Mouse (Mus musculus) neural tube, embryonic 13.5 days (tissue): Measurements from ENCODE around the gene Mia2. TPM values are rescaled to one million over a fixed set of nuclear protein-coding genes. Genes with fewer than 3 reads are reported as not detected.

ENCODE experiments used
- ATAC-seq: fragments of 200-750 bp; cut with Nextera tagmentation; 2 replicates; pipeline ENCODE4 v1.8.0; 2017; ENCODE audit warnings: low read depth, mild to moderate bottlenecking, moderate TSS enrichment, moderate library complexity
- H3K27ac ChIP-seq: fragments of 300-500 bp; sonication (generic); replicated peaks from 2 replicates; pipeline ENCODE4 v1.5.1; 2015; ENCODE audit warnings: moderate library complexity, mild to moderate bottlenecking, inconsistent platforms
- H3K27me3 ChIP-seq: fragments of 300-500 bp; sonication (generic); 2 replicates; pipeline ENCODE4 v1.6.1; 2015; ENCODE audit warnings: mild to moderate bottlenecking, inconsistent platforms
- H3K36me3 ChIP-seq: fragments of 300-500 bp; sonication (generic); 2 replicates; pipeline ENCODE4 v1.6.1; 2015; ENCODE audit warnings: mild to moderate bottlenecking, inconsistent platforms
- H3K4me1 ChIP-seq: fragments of 300-500 bp; sonication (generic); replicated peaks from 2 replicates; pipeline ENCODE4 v1.6.1; 2015; ENCODE audit warnings: inconsistent platforms
- H3K4me2 ChIP-seq: fragments of 300-500 bp; sonication (generic); 2 replicates; pipeline ENCODE4 v1.6.1; 2015; ENCODE audit warnings: inconsistent platforms, mild to moderate bottlenecking, moderate library complexity
- H3K4me3 ChIP-seq: fragments of 300-500 bp; sonication (generic); 2 replicates; pipeline ENCODE4 v1.5.1; 2015; ENCODE audit warnings: mild to moderate bottlenecking, inconsistent platforms
- H3K9ac ChIP-seq: fragments of 300-500 bp; sonication (generic); 2 replicates; pipeline ENCODE4 v1.6.1; 2015; ENCODE audit warnings: moderate library complexity, mild to moderate bottlenecking, inconsistent platforms
- H3K9me3 ChIP-seq: fragments of 300-500 bp; sonication (generic); 2 replicates; pipeline ENCODE4 v1.6.1; 2016; ENCODE audit warnings: inconsistent platforms
- WGBS: fragments of 180-500 bp; shearing (Covaris S2); methylation state at CpG from one replicate; pipeline ENCODE4 v1.1.7; 2015; 5-methylcytosine and 5-hydroxymethylcytosine counted together
- polyA plus RNA-seq: library from polyadenylated mRNA; unstranded; fragments of >200 nt; fragmentation: Nextera tagmentation; extraction: Ambion mirVana; gene quantifications from 2 replicates; pipeline ENCODE4 v1.2.1, GENCODE M21; 2015

The Mia2 gene
- polyA plus RNA-seq, 1 experiment from 2014 or later, result 46.3 TPM

GRCm38 (mm10) chr12:59066448-59067077, 29.0 kb upstream of the Mia2 start, which contains the start of gene Pnn:
Pnn (plus strand) TSS chr12:59066884.
- peaks cover 16% of the 10 kb centered on the region for H3K4me1 ChIP-seq

GRCm38 (mm10) chr12:59067095-59067494, 28.5 kb upstream of the Mia2 start:
- Histone ChIP-seq H3K27ac (peak overlapping the region; percentile 93), H3K27me3 (peaks cover 3% of the 10 kb centered on the region; the same call in 1 of the 2 replicates), H3K4me2 (peak overlapping the region; percentile 88), H3K9me3 (no peaks in the 10 kb centered on the region), H3K36me3 (peaks cover 39% of the 10 kb centered on the region), H3K9ac (peak overlapping the region; percentile 99), H3K4me1 (peaks cover 16% of the 10 kb centered on the region), H3K4me3 (peak overlapping the region; percentile 99)
- under 1% methylated on average over 41 of the region's 41 CpGs for WGBS
- peak; percentile 52 for ATAC-seq

More at GRCm38 (mm10) chr12:59066448-59067077, 29.0 kb upstream of the Mia2 start, which contains the start of gene Pnn:
- Histone ChIP-seq H3K9me3 (no peaks in the 10 kb centered on the region), H3K27me3 (peaks cover 3% of the 10 kb centered on the region; the same call in 1 of the 2 replicates), H3K27ac (peak within 1 kb of the TSS; percentile 93), H3K4me3 (peak within 1 kb of the TSS; percentile 99), H3K4me2 (peak within 1 kb of the TSS; percentile 88), H3K36me3 (peaks cover 34% of the 10 kb centered on the region), H3K9ac (peak within 1 kb of the TSS; percentile 99)
- under 1% methylated on average over 43 of the region's 43 CpGs for WGBS
- ATAC-seq, result peak; percentile 99

- Histone ChIP-seq H3K27ac (no peak overlapping the region), H3K9me3 (no peaks in the 10 kb centered on the region), H3K4me3 (no peak overlapping the region), H3K4me2 (no peak overlapping the region), H3K9ac (no peak overlapping the region), H3K27me3 (peaks cover 3% of the 10 kb centered on the region; the same call in 1 of the 2 replicates), H3K36me3 (peaks cover 46% of the 10 kb centered on the region), H3K4me1 (peaks cover 16% of the 10 kb centered on the region)
- no peak for ATAC-seq
- 93% methylated on average over 13 of the region's 13 CpGs for WGBS
Observed at GRCm38 (mm10) chr12:59068791-59069190, 26.8 kb upstream of the Mia2 start.

- no peaks in the 10 kb centered on the region for H3K27me3 ChIP-seq
- no peaks in the 10 kb centered on the region for H3K9me3 ChIP-seq
- ATAC-seq, result no peak
- no peak overlapping the region for H3K4me3 ChIP-seq
- H3K4me2 ChIP-seq, result no peak overlapping the region
- H3K4me1 ChIP-seq, result peaks cover 12% of the 10 kb centered on the region
- no peak overlapping the region for H3K9ac ChIP-seq
- H3K36me3 ChIP-seq, result peaks cover 57% of the 10 kb centered on the region
- H3K27ac ChIP-seq, result no peak overlapping the region
- 88% methylated on average over 11 of the region's 11 CpGs for WGBS
Observed at GRCm38 (mm10) chr12:59072286-59072685, 23.3 kb upstream of the Mia2 start.

GRCm38 (mm10) chr12:59074052-59074451, 21.5 kb upstream of the Mia2 start:
- Histone ChIP-seq H3K4me2 (no peak overlapping the region), H3K27me3 (no peaks in the 10 kb centered on the region), H3K36me3 (peaks cover 46% of the 10 kb centered on the region), H3K4me1 (no peaks in the 10 kb centered on the region), H3K4me3 (no peak overlapping the region), H3K27ac (no peak overlapping the region), H3K9ac (no peak overlapping the region), H3K9me3 (no peaks in the 10 kb centered on the region)
- ATAC-seq, result no peak
- WGBS, result 86% methylated on average over 3 of the region's 3 CpGs

- 89% methylated on average over 3 of the region's 3 CpGs for WGBS
Observed at GRCm38 (mm10) chr12:59076996-59077395, 18.6 kb upstream of the Mia2 start.

GRCm38 (mm10) chr12:59077883-59078282, 17.7 kb upstream of the Mia2 start:
- Histone ChIP-seq H3K36me3 (peaks cover 11% of the 10 kb centered on the region), H3K4me3 (no peak overlapping the region), H3K27me3 (no peaks in the 10 kb centered on the region), H3K9ac (no peak overlapping the region), H3K9me3 (no peaks in the 10 kb centered on the region), H3K4me1 (no peaks in the 10 kb centered on the region), H3K4me2 (no peak overlapping the region), H3K27ac (no peak overlapping the region)
- 97% methylated on average over 3 of the region's 3 CpGs for WGBS
- ATAC-seq, result no peak

More at GRCm38 (mm10) chr12:59076996-59077395, 18.6 kb upstream of the Mia2 start:
- no peak overlapping the region for H3K27ac ChIP-seq
- H3K9me3 ChIP-seq, result no peaks in the 10 kb centered on the region
- no peak overlapping the region for H3K4me3 ChIP-seq
- no peaks in the 10 kb centered on the region for H3K27me3 ChIP-seq
- peaks cover 19% of the 10 kb centered on the region for H3K36me3 ChIP-seq
- ATAC-seq, result no peak
- H3K4me1 ChIP-seq, result no peaks in the 10 kb centered on the region
- H3K9ac ChIP-seq, result no peak overlapping the region
- H3K4me2 ChIP-seq, result no peak overlapping the region

- 87% methylated on average over 4 of the region's 4 CpGs for WGBS
- Histone ChIP-seq H3K9ac (no peak overlapping the region), H3K4me2 (no peak overlapping the region)
Observed at GRCm38 (mm10) chr12:59080461-59080860, 15.1 kb upstream of the Mia2 start.

GRCm38 (mm10) chr12:59084446-59084845, 11.2 kb upstream of the Mia2 start:
- no peak overlapping the region for H3K4me2 ChIP-seq
- H3K36me3 ChIP-seq, result no peaks in the 10 kb centered on the region
- H3K27ac ChIP-seq, result no peak overlapping the region
- no peaks in the 10 kb centered on the region for H3K9me3 ChIP-seq
- no peaks in the 10 kb centered on the region for H3K4me1 ChIP-seq
- H3K27me3 ChIP-seq, result no peaks in the 10 kb centered on the region
- WGBS, result 77% methylated on average over 5 of the region's 5 CpGs
- H3K9ac ChIP-seq, result no peak overlapping the region
- no peak for ATAC-seq
- no peak overlapping the region for H3K4me3 ChIP-seq

More at GRCm38 (mm10) chr12:59080461-59080860, 15.1 kb upstream of the Mia2 start:
- H3K36me3 ChIP-seq, result 0 out of 2 replicates have a peak, but pooled peaks cover 2% of the 10 kb centered on the region
- no peak for ATAC-seq
- H3K4me1 ChIP-seq, result no peaks in the 10 kb centered on the region
- H3K27ac ChIP-seq, result no peak overlapping the region
- H3K4me3 ChIP-seq, result no peak overlapping the region
- H3K27me3 ChIP-seq, result no peaks in the 10 kb centered on the region
- no peaks in the 10 kb centered on the region for H3K9me3 ChIP-seq

- no peak overlapping the region for H3K9ac ChIP-seq
- no peak overlapping the region for H3K4me2 ChIP-seq
- WGBS, result 89% methylated on average over 5 of the region's 5 CpGs
- H3K27ac ChIP-seq, result no peak overlapping the region
- ATAC-seq, result no peak
- H3K36me3 ChIP-seq, result no peaks in the 10 kb centered on the region
- H3K4me3 ChIP-seq, result no peak overlapping the region
- no peaks in the 10 kb centered on the region for H3K4me1 ChIP-seq
- no peaks in the 10 kb centered on the region for H3K9me3 ChIP-seq
- H3K27me3 ChIP-seq, result no peaks in the 10 kb centered on the region
Observed at GRCm38 (mm10) chr12:59086171-59086570, 9.4 kb upstream of the Mia2 start.

GRCm38 (mm10) chr12:59093543-59093942, 2.1 kb upstream of the Mia2 start:
- H3K4me2 ChIP-seq, result no peak overlapping the region
- H3K4me1 ChIP-seq, result no peaks in the 10 kb centered on the region
- H3K27ac ChIP-seq, result no peak overlapping the region
- 68% methylated on average over 2 of the region's 2 CpGs for WGBS
- no peaks in the 10 kb centered on the region for H3K36me3 ChIP-seq
- no peak for ATAC-seq
- no peak overlapping the region for H3K9ac ChIP-seq
- no peak overlapping the region for H3K4me3 ChIP-seq
- H3K9me3 ChIP-seq, result no peaks in the 10 kb centered on the region
- H3K27me3 ChIP-seq, result no peaks in the 10 kb centered on the region

GRCm38 (mm10) chr12:59104771-59105170, 9.2 kb downstream of the Mia2 start:
- Histone ChIP-seq H3K4me1 (no peaks in the 10 kb centered on the region), H3K4me2 (no peak overlapping the region), H3K27ac (no peak overlapping the region), H3K36me3 (no peaks in the 10 kb centered on the region), H3K4me3 (no peak overlapping the region), H3K27me3 (no peaks in the 10 kb centered on the region), H3K9ac (no peak overlapping the region), H3K9me3 (no peaks in the 10 kb centered on the region)
- ATAC-seq, result no peak
- WGBS, result 72% methylated on average over 5 of the region's 5 CpGs

- no peak overlapping the region for H3K4me3 ChIP-seq
- H3K9me3 ChIP-seq, result no peaks in the 10 kb centered on the region
- H3K27ac ChIP-seq, result no peak overlapping the region
- WGBS, result 85% methylated on average over 6 of the region's 6 CpGs
- no peaks in the 10 kb centered on the region for H3K36me3 ChIP-seq
- H3K9ac ChIP-seq, result no peak overlapping the region
- no peak overlapping the region for H3K4me2 ChIP-seq
- H3K27me3 ChIP-seq, result no peaks in the 10 kb centered on the region
- no peaks in the 10 kb centered on the region for H3K4me1 ChIP-seq
- no peak for ATAC-seq
Observed at GRCm38 (mm10) chr12:59105914-59106313, 10.3 kb downstream of the Mia2 start.
